Mouse (Mus musculus) heart, embryonic 10.5 days (tissue): Measurements from ENCODE around the gene Mis18a. TPM values are rescaled to one million over a fixed set of nuclear protein-coding genes. Genes with fewer than 3 reads are reported as not detected.

Source experiments
- DNase-seq: peaks from one replicate; pipeline ENCODE4 v3.0.0-alpha.2; 2017; ENCODE audit warnings: low spot score
- H3K27ac ChIP-seq: fragments of 300-500 bp; sonication (generic); 2 replicates; pipeline ENCODE4 v1.5.1; 2016; ENCODE audit warnings: mild to moderate bottlenecking
- H3K27me3 ChIP-seq: fragments of 300-500 bp; sonication (generic); 2 replicates; pipeline ENCODE4 v1.6.1; 2016; ENCODE audit warnings: mild to moderate bottlenecking; ENCODE audit not compliant: poor library complexity, insufficient read depth, severe bottlenecking
- H3K36me3 ChIP-seq: fragments of 300-500 bp; sonication (generic); 2 replicates; pipeline ENCODE4 v1.6.1; 2016; ENCODE audit warnings: mild to moderate bottlenecking, moderate library complexity
- H3K4me1 ChIP-seq: fragments of 300-500 bp; sonication (generic); 2 replicates; pipeline ENCODE4 v1.6.1; 2016; ENCODE audit warnings: mild to moderate bottlenecking
- H3K4me3 ChIP-seq: fragments of 300-500 bp; sonication (generic); 2 replicates; pipeline ENCODE4 v1.5.1; 2016; ENCODE audit warnings: mild to moderate bottlenecking, moderate library complexity
- H3K9me3 ChIP-seq: fragments of 300-500 bp; sonication (generic); 2 replicates; pipeline ENCODE4 v1.6.1; 2016; ENCODE audit warnings: mild to moderate bottlenecking, moderate library complexity
- WGBS: fragments of 180-500 bp; shearing (Covaris S2); methylation state at CpG from one replicate; pipeline ENCODE4 v1.1.7; 2016; 5-methylcytosine and 5-hydroxymethylcytosine counted together
- polyA plus RNA-seq: library from polyadenylated mRNA; unstranded; fragments of >200 nt; fragmentation: Nextera tagmentation; extraction: Ambion mirVana; gene quantifications from 2 replicates; pipeline ENCODE4 v1.2.1, GENCODE M21; 2016

Mis18a gene
- polyA plus RNA-seq, 1 experiment from 2014 or later, result 64.0 TPM

- DNase-seq, result no peak
- no peak overlapping the region for H3K4me3 ChIP-seq
- H3K36me3 ChIP-seq, result no peaks in the 10 kb centered on the region
- WGBS, result 80% methylated on average over 9 of the region's 9 CpGs
- H3K27ac ChIP-seq, result peak overlapping the region; percentile 47; the same call in 1 of the 2 replicates
- H3K27me3 ChIP-seq, result no peaks in the 10 kb centered on the region
- H3K9me3 ChIP-seq, result no peaks in the 10 kb centered on the region
- H3K4me1 ChIP-seq, result peaks cover 27% of the 10 kb centered on the region
Observed at GRCm38 (mm10) chr16:90696306-90696705, 30.9 kb downstream of the Mis18a start.

GRCm38 (mm10) chr16:90695121-90695520 is 32.1 kb downstream of the Mis18a start:
- H3K36me3 ChIP-seq, result no peaks in the 10 kb centered on the region
- 62% methylated on average over 10 of the region's 10 CpGs for WGBS
- DNase-seq, result no peak
- no peaks in the 10 kb centered on the region for H3K27me3 ChIP-seq
- no peaks in the 10 kb centered on the region for H3K9me3 ChIP-seq
- H3K4me1 ChIP-seq, result peaks cover 20% of the 10 kb centered on the region
- peak overlapping the region; percentile 36; the same call in 1 of the 2 replicates for H3K27ac ChIP-seq
- no peak overlapping the region for H3K4me3 ChIP-seq

GRCm38 (mm10) chr16:90694719-90695118 is 32.5 kb downstream of the Mis18a start:
- no peak overlapping the region for H3K4me3 ChIP-seq
- H3K4me1 ChIP-seq, result peaks cover 20% of the 10 kb centered on the region
- WGBS, result 57% methylated on average over 9 of the region's 9 CpGs
- no peak for DNase-seq
- no peaks in the 10 kb centered on the region for H3K27me3 ChIP-seq
- H3K27ac ChIP-seq, result 0 out of 2 replicates have a peak overlapping the region, but pooled peaks have one; percentile 36
- H3K9me3 ChIP-seq, result no peaks in the 10 kb centered on the region
- H3K36me3 ChIP-seq, result no peaks in the 10 kb centered on the region

DNA sequence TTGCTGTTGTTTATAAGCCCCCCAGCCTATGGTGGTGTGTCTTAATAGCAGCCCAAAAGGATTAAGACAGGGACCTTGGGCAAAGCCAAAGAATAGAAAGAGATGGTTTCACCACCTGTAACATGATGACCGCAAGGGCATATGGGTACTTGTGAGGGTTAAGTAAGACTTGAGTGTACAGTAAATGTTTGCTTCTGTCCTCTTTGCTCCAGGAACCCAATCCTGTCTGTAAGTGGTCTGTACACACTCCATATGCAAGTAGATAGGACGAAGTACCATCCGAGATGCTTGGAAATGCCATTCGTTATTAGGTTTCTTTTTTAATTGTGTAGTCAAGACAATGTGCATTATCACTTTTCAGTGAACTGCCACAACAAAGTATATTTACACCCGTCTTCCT is 33.6 kb downstream of the Mis18a start:
- no peak overlapping the region for H3K27ac ChIP-seq

DNA sequence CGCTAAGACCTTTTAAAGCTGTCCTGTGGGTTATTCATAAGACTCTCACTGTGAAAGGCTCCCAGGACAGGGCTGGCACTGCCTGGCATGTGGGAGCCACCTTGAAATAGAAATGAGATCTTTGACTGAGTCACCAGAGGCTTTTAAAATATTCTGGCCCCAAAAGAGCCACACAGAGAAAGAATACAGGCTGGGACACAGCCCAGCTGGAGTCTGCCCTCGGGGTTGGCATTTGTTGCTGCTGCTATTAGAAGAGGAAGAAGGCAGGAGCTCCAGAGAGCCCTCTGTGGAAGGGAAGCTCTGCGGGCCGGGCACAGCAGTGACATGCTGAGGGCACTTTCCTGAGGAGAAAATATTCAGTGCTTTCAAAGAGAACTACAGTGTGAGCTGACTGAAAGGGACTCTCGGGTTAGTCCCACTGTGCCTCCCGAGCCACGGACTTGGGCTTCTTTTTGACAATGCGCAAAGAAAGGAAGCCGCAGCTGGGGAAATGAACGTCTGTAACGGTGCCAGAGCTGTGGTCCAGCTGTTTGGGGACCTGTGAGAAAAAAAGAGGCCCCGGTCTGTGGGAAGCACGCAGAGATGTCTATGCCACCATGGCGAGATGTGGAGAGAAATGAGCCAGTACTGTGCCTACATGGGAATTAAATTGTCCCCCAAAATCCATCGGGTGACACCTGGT is 34.4 kb downstream of the Mis18a start:
- no peaks in the 10 kb centered on the region for H3K36me3 ChIP-seq
- WGBS, result 84% methylated on average over 15 of the region's 15 CpGs
- H3K27ac ChIP-seq, result no peak overlapping the region
- peaks cover 20% of the 10 kb centered on the region for H3K4me1 ChIP-seq
- no peaks in the 10 kb centered on the region for H3K9me3 ChIP-seq
- H3K27me3 ChIP-seq, result no peaks in the 10 kb centered on the region
- H3K4me3 ChIP-seq, result no peak overlapping the region
- no peak for DNase-seq

More for the DNA sequence above, 33.6 kb downstream of the Mis18a start:
- Histone ChIP-seq H3K4me1 (peaks cover 20% of the 10 kb centered on the region), H3K27me3 (no peaks in the 10 kb centered on the region), H3K36me3 (no peaks in the 10 kb centered on the region), H3K4me3 (no peak overlapping the region), H3K9me3 (no peaks in the 10 kb centered on the region)
- no peak for DNase-seq
- WGBS, result 90% methylated on average over 5 of the region's 5 CpGs

DNA sequence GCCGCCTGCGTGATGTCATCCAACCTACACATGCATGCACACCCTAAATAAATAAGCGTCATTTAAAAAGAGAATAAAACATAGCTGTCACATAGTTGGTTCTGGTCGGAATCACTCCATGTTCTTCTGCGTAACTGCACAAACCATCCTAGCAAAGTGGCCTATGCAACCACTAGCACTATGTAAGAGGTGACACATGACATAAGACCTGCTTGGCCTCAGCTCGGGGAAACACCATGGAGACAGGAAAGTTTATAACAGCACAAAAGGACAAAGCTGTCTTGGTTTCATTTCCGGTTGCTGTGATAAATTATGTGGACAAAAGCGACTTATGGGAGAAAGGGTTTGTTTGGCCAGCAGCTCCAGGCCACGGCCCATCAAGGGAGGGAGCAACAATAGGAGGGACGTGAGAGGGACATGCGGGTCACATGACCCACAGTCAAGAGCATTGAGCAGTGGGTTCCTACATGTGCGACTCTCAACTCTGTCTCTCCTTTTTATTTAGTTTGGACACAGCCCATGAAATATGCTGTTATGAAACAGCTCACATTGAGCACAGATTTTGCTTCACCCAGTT is 39.4 kb downstream of the Mis18a start:
- WGBS, result 80% methylated on average over 12 of the region's 12 CpGs
- no peak for DNase-seq
- Histone ChIP-seq H3K27me3 (no peaks in the 10 kb centered on the region), H3K4me1 (peaks cover 6% of the 10 kb centered on the region; the same call in 1 of the 2 replicates), H3K36me3 (no peaks in the 10 kb centered on the region), H3K4me3 (no peak overlapping the region), H3K27ac (no peak overlapping the region), H3K9me3 (no peaks in the 10 kb centered on the region)

DNA sequence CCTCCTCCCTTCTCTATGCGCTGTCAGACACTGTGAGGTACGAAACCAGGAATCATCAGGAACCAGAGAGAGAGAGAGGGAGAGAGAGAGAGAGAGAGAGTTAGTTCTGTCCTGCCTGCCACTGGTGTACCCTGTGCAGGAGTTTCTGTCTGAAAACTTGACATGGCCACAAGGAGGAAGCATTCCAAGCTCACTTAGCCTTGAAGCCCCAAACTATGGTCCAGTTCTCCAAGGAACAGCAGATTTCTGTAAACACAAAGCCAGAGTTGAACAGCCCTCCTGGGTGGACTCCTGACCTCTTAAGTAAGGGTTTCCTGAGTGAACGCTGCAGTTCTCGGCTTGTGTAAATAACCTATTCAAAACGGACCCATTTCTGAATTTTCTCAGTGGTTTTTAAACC is 40.2 kb downstream of the Mis18a start:
- Histone ChIP-seq H3K9me3 (no peaks in the 10 kb centered on the region), H3K27ac (no peak overlapping the region), H3K4me1 (peaks cover 6% of the 10 kb centered on the region; the same call in 1 of the 2 replicates), H3K4me3 (no peak overlapping the region), H3K36me3 (no peaks in the 10 kb centered on the region), H3K27me3 (no peaks in the 10 kb centered on the region)
- no peak for DNase-seq
- WGBS, result 62% methylated on average over 5 of the region's 5 CpGs

DNA sequence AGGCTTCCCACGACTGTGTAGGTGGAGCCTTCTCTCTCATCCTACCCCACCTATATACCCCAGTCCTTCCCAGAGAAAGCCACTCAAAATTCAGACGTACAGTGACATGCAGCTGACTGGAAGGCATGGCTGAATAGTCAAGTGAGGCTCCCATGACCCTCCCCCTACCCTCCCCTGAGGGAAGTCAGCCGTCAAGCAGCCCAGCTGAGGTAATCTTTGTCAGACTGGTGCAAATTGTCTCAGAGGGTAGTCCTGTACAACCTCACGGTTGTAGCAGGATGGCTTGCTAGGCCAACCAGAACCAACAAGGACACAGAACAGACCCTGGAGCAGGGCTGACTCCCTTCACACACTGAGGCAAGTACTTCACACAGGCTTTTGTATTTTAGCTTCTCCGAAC is 43.1 kb downstream of the Mis18a start:
- H3K9me3 ChIP-seq, result no peaks in the 10 kb centered on the region
- H3K27ac ChIP-seq, result no peak overlapping the region
- no peak overlapping the region for H3K4me3 ChIP-seq
- 57% methylated on average over 5 of the region's 5 CpGs for WGBS
- no peaks in the 10 kb centered on the region for H3K27me3 ChIP-seq
- peaks cover 6% of the 10 kb centered on the region; the same call in 1 of the 2 replicates for H3K4me1 ChIP-seq
- H3K36me3 ChIP-seq, result no peaks in the 10 kb centered on the region
- DNase-seq, result no peak

- peak overlapping the region; percentile 12; the same call in 1 of the 2 replicates for H3K27ac ChIP-seq
- no peaks in the 10 kb centered on the region for H3K36me3 ChIP-seq
- no peak for DNase-seq
- 82% methylated on average over 16 of the region's 16 CpGs for WGBS
- H3K4me3 ChIP-seq, result no peak overlapping the region
- H3K27me3 ChIP-seq, result no peaks in the 10 kb centered on the region
- H3K9me3 ChIP-seq, result no peaks in the 10 kb centered on the region
- peaks cover 6% of the 10 kb centered on the region; the same call in 1 of the 2 replicates for H3K4me1 ChIP-seq
Observed at GRCm38 (mm10) chr16:90679984-90680383, 47.2 kb downstream of the Mis18a start.

DNA sequence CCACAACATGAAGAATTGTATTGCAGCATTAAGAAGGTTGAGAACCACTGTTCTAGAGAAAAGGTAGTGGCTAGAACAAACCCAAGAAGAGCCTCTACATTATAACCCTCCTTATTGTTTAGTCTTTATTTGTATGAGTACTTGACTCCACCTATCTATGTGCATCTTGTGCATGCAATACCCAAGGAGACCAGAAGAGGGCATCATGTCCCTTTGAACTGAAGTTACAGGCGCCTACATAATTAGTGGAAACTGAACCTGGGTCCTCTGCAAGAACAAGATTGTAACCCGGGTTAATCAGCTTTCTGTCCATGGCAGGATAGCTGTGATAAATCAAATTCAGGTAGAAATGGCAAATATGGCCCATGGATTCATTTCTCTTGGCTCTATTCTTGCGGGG is 48.4 kb downstream of the Mis18a start:
- Histone ChIP-seq H3K4me1 (0 out of 2 replicates have a peak, but pooled peaks cover under 1% of the 10 kb centered on the region), H3K4me3 (no peak overlapping the region), H3K27me3 (no peaks in the 10 kb centered on the region), H3K27ac (no peak overlapping the region), H3K36me3 (no peaks in the 10 kb centered on the region), H3K9me3 (no peaks in the 10 kb centered on the region)
- 84% methylated on average over 3 of the region's 3 CpGs for WGBS
- DNase-seq, result no peak

- H3K27ac ChIP-seq, result no peak overlapping the region
Observed at GRCm38 (mm10) chr16:90676920-90677574, 50.2 kb downstream of the Mis18a start.

DNA sequence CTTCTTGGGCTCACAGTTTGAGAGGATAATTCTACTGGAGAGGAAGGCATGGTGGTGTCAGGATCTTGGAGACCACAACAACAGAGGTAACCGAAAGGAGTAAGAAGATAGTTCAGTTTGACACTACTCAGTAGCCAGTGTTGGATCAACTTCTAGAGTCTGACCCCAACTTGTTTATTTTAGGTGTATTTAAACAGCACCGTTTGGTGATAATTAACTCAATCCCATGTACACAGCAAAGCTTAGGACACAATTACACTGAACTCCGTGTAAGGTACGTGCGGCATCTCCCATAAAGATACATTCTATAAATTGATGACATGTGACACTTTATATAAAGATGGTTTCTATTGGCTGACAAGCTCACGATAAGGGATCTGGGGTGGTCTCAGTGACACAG is 52.6 kb downstream of the Mis18a start:
- no peak for DNase-seq
- H3K4me3 ChIP-seq, result no peak overlapping the region
- H3K9me3 ChIP-seq, result no peaks in the 10 kb centered on the region
- H3K36me3 ChIP-seq, result no peaks in the 10 kb centered on the region
- WGBS, result 93% methylated on average over 6 of the region's 6 CpGs
- H3K27me3 ChIP-seq, result no peaks in the 10 kb centered on the region
- no peak overlapping the region for H3K27ac ChIP-seq
- no peaks in the 10 kb centered on the region for H3K4me1 ChIP-seq

More at GRCm38 (mm10) chr16:90676920-90677574, 50.2 kb downstream of the Mis18a start:
- H3K4me3 ChIP-seq, result no peak overlapping the region
- DNase-seq, result no peak
- WGBS, result 67% methylated on average over 20 of the region's 20 CpGs
- H3K9me3 ChIP-seq, result no peaks in the 10 kb centered on the region
- H3K36me3 ChIP-seq, result no peaks in the 10 kb centered on the region
- no peaks in the 10 kb centered on the region for H3K27me3 ChIP-seq
- no peaks in the 10 kb centered on the region for H3K4me1 ChIP-seq
